Mouse (Mus musculus) bone marrow, adult 2 months (tissue): ENCODE data around the gene Tmx1. TPM values are rescaled to one million over a fixed set of nuclear protein-coding genes. Genes with fewer than 3 reads are reported as not detected.

Experiments
- H3K27ac ChIP-seq: fragments of 200-500 bp; 2 replicates; pipeline ENCODE4 v1.5.1; 2012; ENCODE audit warnings: low read depth, mild to moderate bottlenecking, control low read depth, inconsistent platforms, low read length; ENCODE audit not compliant: control insufficient read depth, poor library complexity, insufficient read depth
- H3K4me1 ChIP-seq: fragments of 200-500 bp; 2 replicates; pipeline ENCODE4 v1.6.1; 2011; ENCODE audit warnings: low read length; ENCODE audit not compliant: control insufficient read depth, insufficient read depth
- H3K4me3 ChIP-seq: fragments of 200-500 bp; replicated peaks from 2 replicates; pipeline ENCODE3; 2011; ENCODE audit warnings: mild to moderate bottlenecking, low read depth, low read length, control low read depth; ENCODE audit not compliant: control insufficient read depth
- CTCF ChIP-seq: fragments of 200-500 bp; IDR thresholded peaks from 2 replicates; pipeline ENCODE4 v1.5.1; 2011; ENCODE audit warnings: low read length, control low read depth; ENCODE audit not compliant: control insufficient read depth, insufficient read depth
- POLR2A ChIP-seq: fragments of 200-500 bp; IDR thresholded peaks from 2 replicates; pipeline ENCODE4 v1.6.1; 2011; ENCODE audit warnings: low read depth, mild to moderate bottlenecking, control low read depth, low read length, borderline replicate concordance; ENCODE audit not compliant: control insufficient read depth
- WGBS: fragments of 180-500 bp; shearing (Covaris S2); methylation state at CpG from one replicate; pipeline ENCODE4 v1.1.7; 2018; 5-methylcytosine and 5-hydroxymethylcytosine counted together
- polyA plus RNA-seq: library from polyadenylated mRNA; stranded (reverse); fragments of >200 nt; gene quantifications from 2 replicates; pipeline ENCODE4 v1.2.4, GENCODE M21; 2011; ENCODE audit warnings: low replicate concordance; ENCODE audit not compliant: missing spikeins, insufficient read depth, insufficient read length

The Tmx1 gene
- polyA plus RNA-seq, 1 experiment: 58.4 TPM

DNA sequence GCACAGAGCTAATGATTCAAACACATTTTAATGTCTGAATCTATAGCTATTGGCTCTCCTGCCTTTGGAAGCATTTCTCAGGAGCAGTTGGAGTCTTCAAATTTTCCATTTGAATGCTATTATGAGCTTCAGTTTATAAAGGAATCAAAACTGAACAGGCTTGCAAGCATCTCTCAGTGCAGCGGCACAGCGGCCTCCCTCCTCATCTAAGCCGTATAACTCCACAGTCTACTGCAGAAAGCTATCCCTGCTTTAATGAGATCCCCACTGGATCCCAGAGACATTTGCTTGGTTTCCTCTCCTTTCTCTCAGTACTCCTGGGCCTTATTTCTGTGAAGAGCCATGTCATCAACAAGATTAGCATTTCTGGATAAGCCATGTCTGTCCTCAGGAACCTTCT, 45.2 kb downstream of the Tmx1 start:
- Histone ChIP-seq H3K4me3 (no peak overlapping the region), H3K4me1 (no peaks in the 10 kb centered on the region), H3K27ac (no peak overlapping the region)
- 91% methylated on average over 3 of the region's 3 CpGs for WGBS
- TF ChIP-seq CTCF (no peak), POLR2A (no peak)

DNA sequence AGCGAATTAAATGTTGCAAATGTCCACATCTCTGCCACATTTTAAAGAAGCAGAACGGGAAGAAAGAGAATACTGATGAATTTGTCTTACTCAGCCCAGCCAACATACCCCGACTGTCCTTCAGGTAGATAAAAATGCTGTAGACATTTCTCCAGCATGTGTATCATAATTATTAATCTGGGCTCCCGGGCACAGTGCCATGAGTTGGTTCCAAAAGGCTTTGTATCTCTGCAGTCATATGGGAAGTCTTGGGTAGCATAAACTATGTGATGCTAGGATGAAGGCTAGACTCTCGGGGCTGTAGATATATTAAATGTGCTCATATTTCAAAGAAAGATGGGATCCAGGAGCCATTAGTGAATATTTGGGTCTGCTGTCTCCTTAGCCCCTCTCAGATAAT, 53.1 kb downstream of the Tmx1 start:
- Histone ChIP-seq H3K4me3 (no peak overlapping the region), H3K27ac (no peak overlapping the region), H3K4me1 (no peaks in the 10 kb centered on the region)
- TF ChIP-seq CTCF: no peak
- no peak for TF ChIP-seq POLR2A
- WGBS: 75% methylated on average over 5 of the region's 5 CpGs

DNA sequence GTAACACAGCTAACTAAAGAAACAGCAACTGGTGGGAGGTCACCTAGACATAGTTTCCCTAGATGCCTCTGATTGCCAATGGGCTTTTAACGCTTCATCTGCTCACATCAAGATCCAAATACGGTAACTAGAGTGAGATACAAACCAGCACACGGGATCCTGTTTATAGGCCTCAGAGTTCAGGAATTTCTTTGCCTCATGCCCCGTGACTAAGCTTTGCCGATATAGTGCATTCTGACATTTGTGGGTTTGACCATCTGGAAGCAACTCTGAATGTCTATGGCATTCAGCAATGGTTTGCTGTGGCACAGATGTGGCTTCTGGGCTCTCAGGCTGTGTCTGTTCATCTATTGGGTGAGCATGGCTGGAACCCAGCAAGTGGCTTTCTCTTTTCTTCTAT, 59.1 kb downstream of the Tmx1 start:
- WGBS: 90% methylated on average over 5 of the region's 5 CpGs
- Histone ChIP-seq H3K4me3 (no peak overlapping the region), H3K4me1 (no peaks in the 10 kb centered on the region), H3K27ac (no peak overlapping the region)
- TF ChIP-seq CTCF (no peak), POLR2A (no peak)

DNA sequence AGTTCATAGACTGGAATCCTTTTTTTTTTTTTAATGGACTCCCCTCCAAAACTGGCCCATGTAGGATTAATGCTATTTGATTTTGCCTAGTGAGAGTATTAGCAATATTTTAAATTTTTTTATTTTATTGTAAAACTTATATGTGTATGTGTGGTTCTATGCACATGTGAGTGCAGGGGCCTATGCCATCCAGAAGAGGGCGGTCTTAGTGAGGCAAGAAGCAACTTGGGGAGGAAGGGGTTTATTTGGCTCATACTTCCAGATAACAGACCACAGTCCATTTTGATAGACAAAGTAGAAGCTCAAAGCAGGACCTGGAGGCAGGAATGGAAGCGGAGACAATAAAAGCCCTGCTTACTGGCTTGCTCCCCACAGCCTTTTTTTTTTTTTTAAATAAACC, 59.5 kb downstream of the Tmx1 start:
- no peak overlapping the region for H3K27ac ChIP-seq
- WGBS: 91% methylated on average over 2 of the region's 2 CpGs
- H3K4me1 ChIP-seq: no peaks in the 10 kb centered on the region
- no peak for TF ChIP-seq CTCF
- no peak for TF ChIP-seq POLR2A
- no peak overlapping the region for H3K4me3 ChIP-seq

Other genes starting within 250 kb of the Tmx1 start
- 54.4 and 101 TPM in 2 replicates for gene Pygl, start 221.6 kb upstream of the Tmx1 start, polyA plus RNA-seq
- 0.22 TPM in 1 of 2 replicates, not detected in the other for gene Trim9, start 105.5 kb upstream of the Tmx1 start, polyA plus RNA-seq